Mouse (Mus musculus): ENCODE results near the gene Acsm5.

Gene Acsm5

DNA sequence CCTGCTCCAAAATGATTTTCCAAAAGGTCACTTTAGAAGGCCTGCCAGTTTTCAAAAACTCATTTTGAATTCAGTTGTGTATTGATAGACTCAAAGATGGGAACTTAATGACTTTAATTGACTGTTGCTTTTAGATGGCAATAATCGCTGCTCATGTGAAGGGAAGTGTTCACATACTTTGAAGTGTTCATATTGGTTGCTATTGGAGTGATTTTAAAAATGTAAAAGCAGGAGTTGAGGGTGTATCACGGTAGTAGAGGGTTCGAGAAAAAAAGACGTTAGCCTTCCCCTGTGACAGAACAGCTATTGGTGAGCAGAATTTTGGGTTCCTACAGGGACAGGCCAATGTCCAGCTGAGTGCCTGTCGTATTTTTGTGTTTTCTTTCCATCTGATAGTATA, at the start of gene Acsm5:
TSS of gene Acsm5 (plus strand) at position 301 of the 400 bp plus-strand sequence.
- no peak for DNase-seq

- DNase-seq, result no peak
Measured at GRCm38 (mm10) chr7:119476500-119477389, 42.5 kb upstream of the Acsm5 start.

GRCm38 (mm10) chr7:119479256-119479655, 40.0 kb upstream of the Acsm5 start, which contains the start of gene Umod:
Gene Umod, minus strand, starts transcription at chr7:119479282.
- DNase-seq, result no peak

DNA sequence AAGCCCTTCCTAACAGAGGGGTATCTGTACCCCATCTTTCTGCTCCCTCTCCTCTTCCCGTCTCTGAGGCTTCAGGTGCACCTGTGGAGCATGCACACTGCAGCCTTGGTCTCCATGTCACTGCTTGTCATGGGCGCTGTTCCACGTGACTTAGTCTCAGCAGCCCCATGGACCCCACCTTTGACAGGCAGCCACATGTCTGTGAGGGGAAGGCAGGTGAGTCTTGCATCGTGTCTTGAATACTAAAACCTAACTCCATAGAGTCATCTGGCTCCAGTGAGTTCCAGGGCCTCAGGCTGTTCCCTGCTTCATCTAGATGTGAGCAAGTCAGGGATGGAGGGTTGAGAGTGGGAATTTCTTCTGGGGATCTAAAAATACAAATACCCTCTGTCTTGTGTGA, 35.1 kb upstream of the Acsm5 start:
- DNase-seq, result no peak

- no peak for DNase-seq
Measured at GRCm38 (mm10) chr7:119486683-119487082, 32.6 kb upstream of the Acsm5 start.

GRCm38 (mm10) chr7:119490041-119490780, 29.1 kb upstream of the Acsm5 start:
- no peak for DNase-seq

DNA sequence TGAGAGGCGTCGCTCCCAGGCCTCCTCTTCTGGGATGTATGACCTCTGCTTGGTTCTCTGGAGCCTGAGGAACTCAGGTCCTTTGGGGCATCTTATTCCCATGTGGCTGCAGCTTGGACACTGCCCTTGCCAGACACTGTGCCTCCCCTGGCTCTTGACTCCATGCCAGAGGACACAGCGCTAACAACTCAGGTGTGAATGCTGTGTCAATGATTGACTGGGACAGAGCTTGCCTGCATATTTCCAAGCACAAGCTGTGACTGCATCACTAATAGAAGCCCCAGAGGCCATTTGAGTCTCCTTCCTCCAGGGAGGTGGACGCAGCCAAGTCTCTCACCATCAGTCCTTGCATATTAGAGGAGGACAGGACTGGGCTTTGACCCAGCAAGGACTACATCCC, 8.1 kb upstream of the Acsm5 start:
- DNase-seq, result no peak

GRCm38 (mm10) chr7:119513056-119513455, 6.2 kb upstream of the Acsm5 start:
- peak; percentile 31 for DNase-seq

DNA sequence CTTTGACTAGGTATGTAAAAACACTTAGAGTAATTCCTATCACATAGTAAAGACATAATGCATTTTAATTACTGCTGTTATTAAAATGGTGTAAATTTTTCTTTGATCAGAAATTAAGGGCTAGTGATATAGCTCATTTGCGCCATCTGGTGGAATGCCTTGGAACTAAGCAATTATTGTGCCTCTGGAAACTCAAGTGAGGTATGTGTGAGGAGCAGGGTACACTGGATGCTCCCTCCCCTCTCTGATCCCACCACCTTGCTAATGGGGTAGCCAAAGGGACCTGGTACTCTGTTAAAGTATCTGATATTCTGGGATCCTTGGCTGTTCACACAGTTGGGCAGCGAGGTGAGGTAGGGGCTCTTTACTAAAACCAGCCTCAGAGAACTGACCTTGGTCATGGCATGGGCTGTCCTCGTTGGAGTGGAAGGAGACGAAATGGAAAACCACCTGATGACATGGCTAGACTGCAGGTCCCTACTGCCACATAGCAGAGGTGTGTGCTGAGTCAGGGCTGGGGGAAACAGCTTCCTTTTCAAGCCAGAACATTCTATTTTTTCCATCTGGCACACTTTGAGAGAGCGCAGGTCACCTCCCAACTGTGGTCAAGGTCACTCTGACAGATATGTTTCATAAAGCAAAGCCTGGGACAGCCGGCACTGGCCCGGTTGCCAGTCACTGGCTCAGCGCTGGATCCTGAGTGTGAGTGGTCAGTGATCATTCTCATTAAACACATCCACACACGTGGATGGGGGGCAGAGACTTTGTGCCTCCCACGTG, 3.6 kb upstream of the Acsm5 start:
- peak; percentile 24 for DNase-seq

DNA sequence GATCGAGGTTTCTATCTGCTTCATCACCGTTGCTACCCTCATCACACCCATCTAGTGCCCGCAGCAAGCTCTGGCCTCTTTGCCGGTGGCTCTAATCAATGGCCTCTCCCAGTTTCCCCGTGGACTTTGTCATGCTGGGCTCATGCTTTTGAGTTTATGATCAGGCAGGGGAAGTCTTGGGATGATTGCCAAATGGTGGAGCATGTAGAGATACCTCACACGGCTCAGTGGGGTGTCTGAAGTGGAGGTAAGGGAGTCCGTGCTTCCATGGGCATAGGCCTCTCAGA, 3.0 kb upstream of the Acsm5 start:
- DNase-seq, result no peak

GRCm38 (mm10) chr7:119519654-119520053, 391 bp downstream of the Acsm5 start:
- peak; percentile 53 for DNase-seq

- DNase-seq, result no peak
Measured at GRCm38 (mm10) chr7:119521816-119522215, 2.6 kb downstream of the Acsm5 start.

DNA sequence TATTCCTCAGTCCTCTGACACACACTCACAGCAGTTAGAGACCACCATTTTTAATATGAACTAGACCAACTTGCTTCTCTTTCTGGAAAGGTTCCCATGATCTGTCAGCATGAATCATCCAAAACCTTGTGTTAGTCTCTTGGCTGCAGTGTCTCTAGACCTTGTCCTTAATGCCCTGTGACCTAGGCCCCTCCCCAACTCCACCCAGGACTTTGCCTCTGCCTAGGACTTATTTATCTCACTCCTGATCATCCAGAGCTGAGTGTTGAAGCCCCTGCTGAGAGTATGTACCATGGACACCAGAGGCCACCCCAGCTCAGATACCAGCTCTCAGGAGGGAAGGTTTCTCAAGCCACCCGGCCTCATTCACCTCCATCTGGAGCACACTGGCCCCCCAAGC, 3.1 kb downstream of the Acsm5 start:
- no peak for DNase-seq

- no peak for DNase-seq
Measured at GRCm38 (mm10) chr7:119523389-119523788, 4.1 kb downstream of the Acsm5 start, which contains the start of gene Pdilt. Gene Pdilt, minus strand, starts transcription at chr7:119523489.

DNA sequence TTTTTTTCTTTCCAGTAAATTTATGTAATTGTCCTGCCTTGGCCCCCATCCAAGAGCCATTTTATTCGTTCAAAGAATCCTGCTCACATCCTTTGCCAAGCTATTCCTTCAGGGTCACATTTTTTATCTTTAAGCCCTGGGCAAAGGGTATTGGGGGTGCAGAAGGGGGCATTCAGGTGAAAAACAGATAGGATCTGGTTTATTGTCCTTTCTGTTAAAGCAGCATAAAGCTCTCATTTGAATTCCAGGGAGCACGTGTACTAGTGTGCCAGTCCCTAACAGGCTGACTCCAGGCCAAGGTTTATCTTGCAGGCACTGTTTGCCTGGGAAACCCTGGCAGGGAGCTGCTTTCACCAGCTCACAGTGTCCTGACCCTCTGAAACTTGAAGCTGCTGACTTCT, 6.6 kb downstream of the Acsm5 start:
- no peak for DNase-seq

DNA sequence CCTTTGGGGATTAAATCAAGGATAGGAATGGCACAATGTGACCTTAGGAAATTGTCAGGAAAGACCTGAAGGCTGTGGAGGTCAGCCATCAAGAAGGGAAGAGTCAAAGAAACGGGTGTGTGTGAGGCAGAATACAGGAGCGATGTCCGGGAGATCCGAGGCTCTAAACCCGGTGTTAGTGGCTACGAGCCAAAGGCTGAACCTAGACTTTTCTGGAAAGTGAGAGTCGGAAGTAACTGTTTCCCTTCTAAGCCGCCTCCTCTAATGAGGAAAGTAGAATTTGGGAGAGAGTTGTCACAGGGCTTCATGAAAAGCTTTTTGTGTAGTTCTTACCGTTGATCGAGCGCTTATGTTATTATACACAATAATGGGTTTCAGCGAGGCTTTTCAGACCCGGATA, 7.2 kb downstream of the Acsm5 start:
- no peak for DNase-seq

GRCm38 (mm10) chr7:119527135-119527534, 7.9 kb downstream of the Acsm5 start:
- no peak for DNase-seq

- DNase-seq, result no peak
Measured at GRCm38 (mm10) chr7:119527548-119527947, 8.3 kb downstream of the Acsm5 start.

GRCm38 (mm10) chr7:119528617-119529016, 9.4 kb downstream of the Acsm5 start:
- DNase-seq, result no peak

DNA sequence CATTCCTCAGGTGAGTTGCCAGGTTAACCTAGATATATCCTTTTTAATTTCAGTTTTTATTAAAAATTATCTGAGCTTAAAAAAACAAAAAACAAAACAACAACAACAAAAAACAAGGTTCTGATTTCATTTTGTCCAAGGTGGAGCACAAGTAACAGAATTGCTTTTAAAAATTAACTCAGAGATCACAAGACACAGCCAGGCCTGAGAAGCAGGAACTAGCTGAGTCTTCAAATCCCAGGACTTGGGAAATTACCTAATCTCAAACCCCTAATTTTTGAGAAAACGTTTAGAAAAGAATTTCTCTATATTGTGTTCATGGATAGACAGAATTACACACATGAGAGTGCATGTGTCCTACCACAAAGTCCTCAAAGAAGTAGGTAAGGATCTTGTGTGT, 13.7 kb downstream of the Acsm5 start:
- DNase-seq, result no peak

- DNase-seq, result no peak
Measured at GRCm38 (mm10) chr7:119534389-119534788, 15.1 kb downstream of the Acsm5 start.

- no peak for DNase-seq
Measured at GRCm38 (mm10) chr7:119542445-119542844, 23.2 kb downstream of the Acsm5 start.

DNA sequence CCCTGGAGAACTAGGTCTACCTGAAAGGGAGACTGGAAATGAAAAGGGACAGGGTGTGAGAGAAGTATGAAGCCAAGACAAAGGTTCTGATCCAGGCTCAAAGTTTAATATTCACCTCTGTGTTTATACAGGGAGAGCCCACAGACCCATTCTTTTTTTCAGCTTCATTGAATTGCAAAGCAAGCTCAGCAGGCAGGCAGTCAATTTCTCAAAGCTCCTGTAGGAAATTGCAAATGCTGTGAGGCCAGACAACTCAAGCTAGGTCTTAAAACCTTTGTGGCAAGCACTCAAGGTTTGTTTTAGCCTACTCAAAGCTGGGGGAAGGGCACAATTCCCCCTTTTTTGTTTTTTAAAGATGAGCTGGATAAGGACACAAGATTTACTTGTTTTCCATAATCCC, 26.3 kb downstream of the Acsm5 start:
- DNase-seq, result no peak

All from lung, postnatal 10 days (tissue).